Mouse (Mus musculus): ENCODE results near the gene Mpi. TPM values are rescaled to one million over a fixed set of nuclear protein-coding genes. Genes with fewer than 3 reads are reported as not detected.

Mpi gene
- polyA plus RNA-seq, 1 experiment from 2014 or later, result 56.8 TPM

- Histone ChIP-seq H3K4me1 (replicated peaks) (peaks cover 3% of the 10 kb centered on the region), H3K9ac (replicated peaks) (no peak overlapping the region), H3K9me3 (no peaks in the 10 kb centered on the region), H3K4me3 (replicated peaks) (no peak overlapping the region), H3K27ac (no peak overlapping the region), H3K27me3 (no peaks in the 10 kb centered on the region), H3K4me2 (no peak overlapping the region), H3K36me3 (peaks cover 92% of the 10 kb centered on the region)
- no peak for ATAC-seq (ENCODE audit: insufficient number of reproducible peaks, insufficient read depth, low FRiP score, low TSS enrichment, low read depth)
- WGBS, result 67% methylated on average over 3 of the region's 3 CpGs
Observed at GRCm38 (mm10) chr9:57543951-57544350, 8.6 kb downstream of the Mpi start.

- WGBS, result 19% methylated on average over 1 of the region's 1 CpGs
- H3K36me3 ChIP-seq, result peaks cover 67% of the 10 kb centered on the region
Observed at GRCm38 (mm10) chr9:57541312-57541711, 11.3 kb downstream of the Mpi start.

GRCm38 (mm10) chr9:57539550-57539949 is 13.0 kb downstream of the Mpi start:
- Histone ChIP-seq H3K27me3 (no peaks in the 10 kb centered on the region), H3K9me3 (no peaks in the 10 kb centered on the region), H3K36me3 (peaks cover 50% of the 10 kb centered on the region), H3K27ac (no peak overlapping the region), H3K4me3 (replicated peaks) (no peak overlapping the region), H3K9ac (replicated peaks) (0 out of 2 replicates have a peak overlapping the region, but pooled peaks have one; percentile 1), H3K4me1 (replicated peaks) (peaks cover 18% of the 10 kb centered on the region), H3K4me2 (no peak overlapping the region)
- 90% methylated on average over 2 of the region's 2 CpGs for WGBS
- ATAC-seq (ENCODE audit: insufficient number of reproducible peaks, insufficient read depth, low FRiP score, low TSS enrichment, low read depth), result no peak

More at GRCm38 (mm10) chr9:57541312-57541711, 11.3 kb downstream of the Mpi start:
- H3K4me2 ChIP-seq, result no peak overlapping the region
- no peak for ATAC-seq (ENCODE audit: insufficient number of reproducible peaks, insufficient read depth, low FRiP score, low TSS enrichment, low read depth)
- H3K4me3 ChIP-seq (replicated peaks), result no peak overlapping the region
- peaks cover 18% of the 10 kb centered on the region for H3K4me1 ChIP-seq (replicated peaks)
- H3K27ac ChIP-seq, result no peak overlapping the region
- no peaks in the 10 kb centered on the region for H3K27me3 ChIP-seq
- H3K9me3 ChIP-seq, result no peaks in the 10 kb centered on the region
- H3K9ac ChIP-seq (replicated peaks), result no peak overlapping the region

GRCm38 (mm10) chr9:57537728-57538181 is 14.8 kb downstream of the Mpi start:
- Histone ChIP-seq H3K27ac (peak overlapping the region; percentile 85), H3K4me3 (replicated peaks) (peak overlapping the region; percentile 92), H3K9me3 (no peaks in the 10 kb centered on the region), H3K9ac (replicated peaks) (peak overlapping the region; percentile 82), H3K4me2 (peak overlapping the region; percentile 83), H3K4me1 (replicated peaks) (peaks cover 18% of the 10 kb centered on the region), H3K36me3 (peaks cover 46% of the 10 kb centered on the region), H3K27me3 (no peaks in the 10 kb centered on the region)
- WGBS, result 2% methylated on average over 24 of the region's 24 CpGs
- ATAC-seq (ENCODE audit: insufficient number of reproducible peaks, insufficient read depth, low FRiP score, low TSS enrichment, low read depth), result 0 out of 2 replicates have a peak, but pooled peaks have one; percentile 64

- WGBS, result 2% methylated on average over 45 of the region's 45 CpGs
- peak; percentile 87 for ATAC-seq (ENCODE audit: insufficient number of reproducible peaks, insufficient read depth, low FRiP score, low TSS enrichment, low read depth)
- H3K4me2 ChIP-seq, result peak within 1 kb of the TSS; percentile 83
- H3K27me3 ChIP-seq, result no peaks in the 10 kb centered on the region
- H3K36me3 ChIP-seq, result peaks cover 46% of the 10 kb centered on the region
- no peaks in the 10 kb centered on the region for H3K9me3 ChIP-seq
- peaks cover 18% of the 10 kb centered on the region for H3K4me1 ChIP-seq (replicated peaks)
- H3K27ac ChIP-seq, result peak within 1 kb of the TSS; percentile 85
- peak within 1 kb of the TSS; percentile 92 for H3K4me3 ChIP-seq (replicated peaks)
- peak within 1 kb of the TSS; percentile 82 for H3K9ac ChIP-seq (replicated peaks)
Observed at GRCm38 (mm10) chr9:57537044-57537727, 15.4 kb downstream of the Mpi start, which contains the start of gene Fam219b. TSS of gene Fam219b (plus strand) at chr9:57537528.

GRCm38 (mm10) chr9:57536362-57536761 is 16.2 kb downstream of the Mpi start:
- Histone ChIP-seq H3K36me3 (peaks cover 52% of the 10 kb centered on the region), H3K27ac (no peak overlapping the region), H3K4me3 (replicated peaks) (no peak overlapping the region), H3K4me1 (replicated peaks) (peaks cover 18% of the 10 kb centered on the region), H3K9me3 (no peaks in the 10 kb centered on the region), H3K4me2 (peak overlapping the region; percentile 83; the same call in 1 of the 2 replicates), H3K27me3 (no peaks in the 10 kb centered on the region), H3K9ac (replicated peaks) (no peak overlapping the region)
- WGBS, result 90% methylated on average over 5 of the region's 5 CpGs
- ATAC-seq (ENCODE audit: insufficient number of reproducible peaks, insufficient read depth, low FRiP score, low TSS enrichment, low read depth), result no peak

- no peak overlapping the region for H3K4me2 ChIP-seq
- ATAC-seq (ENCODE audit: insufficient number of reproducible peaks, insufficient read depth, low FRiP score, low TSS enrichment, low read depth), result no peak
- H3K9me3 ChIP-seq, result no peaks in the 10 kb centered on the region
- H3K4me3 ChIP-seq (replicated peaks), result no peak overlapping the region
- H3K36me3 ChIP-seq, result peaks cover 51% of the 10 kb centered on the region
- 65% methylated on average over 1 of the region's 1 CpGs for WGBS
- no peak overlapping the region for H3K27ac ChIP-seq
- H3K27me3 ChIP-seq, result no peaks in the 10 kb centered on the region
- H3K4me1 ChIP-seq (replicated peaks), result peaks cover 3% of the 10 kb centered on the region; the same call in 1 of the 2 replicates
- no peak overlapping the region for H3K9ac ChIP-seq (replicated peaks)
Observed at GRCm38 (mm10) chr9:57531946-57532345, 20.6 kb downstream of the Mpi start.

- Histone ChIP-seq H3K36me3 (peaks cover 24% of the 10 kb centered on the region), H3K27ac (no peak overlapping the region), H3K4me1 (replicated peaks) (peaks cover 19% of the 10 kb centered on the region), H3K27me3 (no peaks in the 10 kb centered on the region), H3K4me3 (replicated peaks) (no peak overlapping the region), H3K9me3 (no peaks in the 10 kb centered on the region), H3K9ac (replicated peaks) (no peak overlapping the region), H3K4me2 (no peak overlapping the region)
- no peak for ATAC-seq (ENCODE audit: insufficient number of reproducible peaks, insufficient read depth, low FRiP score, low TSS enrichment, low read depth)
Observed at GRCm38 (mm10) chr9:57526435-57526834, 26.1 kb downstream of the Mpi start.

- no peak overlapping the region for H3K9ac ChIP-seq (replicated peaks)
- H3K4me1 ChIP-seq (replicated peaks), result peaks cover 19% of the 10 kb centered on the region
- H3K4me3 ChIP-seq (replicated peaks), result no peak overlapping the region
- H3K36me3 ChIP-seq, result peaks cover 18% of the 10 kb centered on the region; the same call in 1 of the 2 replicates
- no peak for ATAC-seq (ENCODE audit: insufficient number of reproducible peaks, insufficient read depth, low FRiP score, low TSS enrichment, low read depth)
- WGBS, result 91% methylated on average over 2 of the region's 2 CpGs
- H3K4me2 ChIP-seq, result no peak overlapping the region
- no peak overlapping the region for H3K27ac ChIP-seq
- H3K9me3 ChIP-seq, result no peaks in the 10 kb centered on the region
- H3K27me3 ChIP-seq, result no peaks in the 10 kb centered on the region
Observed at GRCm38 (mm10) chr9:57525516-57525915, 27.0 kb downstream of the Mpi start.

- no peak overlapping the region for H3K27ac ChIP-seq
- no peaks in the 10 kb centered on the region for H3K9me3 ChIP-seq
- peaks cover 19% of the 10 kb centered on the region for H3K4me1 ChIP-seq (replicated peaks)
- H3K36me3 ChIP-seq, result peaks cover 9% of the 10 kb centered on the region; the same call in 1 of the 2 replicates
- no peak for ATAC-seq (ENCODE audit: insufficient number of reproducible peaks, insufficient read depth, low FRiP score, low TSS enrichment, low read depth)
- no peaks in the 10 kb centered on the region for H3K27me3 ChIP-seq
- H3K4me3 ChIP-seq (replicated peaks), result no peak overlapping the region
- H3K4me2 ChIP-seq, result no peak overlapping the region
- no peak overlapping the region for H3K9ac ChIP-seq (replicated peaks)
Observed at GRCm38 (mm10) chr9:57524439-57524838, 28.1 kb downstream of the Mpi start.

GRCm38 (mm10) chr9:57523754-57524153 is 28.8 kb downstream of the Mpi start:
- WGBS, result 85% methylated on average over 1 of the region's 1 CpGs
- H3K4me2 ChIP-seq, result no peak overlapping the region
- no peak for ATAC-seq (ENCODE audit: insufficient number of reproducible peaks, insufficient read depth, low FRiP score, low TSS enrichment, low read depth)

More at GRCm38 (mm10) chr9:57523754-57524153, 28.8 kb downstream of the Mpi start:
- no peaks in the 10 kb centered on the region for H3K9me3 ChIP-seq
- 0 out of 2 replicates have a peak, but pooled peaks cover 2% of the 10 kb centered on the region for H3K36me3 ChIP-seq
- no peak overlapping the region for H3K27ac ChIP-seq
- peaks cover 19% of the 10 kb centered on the region for H3K4me1 ChIP-seq (replicated peaks)
- no peak overlapping the region for H3K4me3 ChIP-seq (replicated peaks)
- H3K9ac ChIP-seq (replicated peaks), result no peak overlapping the region
- H3K27me3 ChIP-seq, result no peaks in the 10 kb centered on the region
